Comparison of ENCODE assay signal across 8 mouse cellular contexts in the genomic region with DNA sequence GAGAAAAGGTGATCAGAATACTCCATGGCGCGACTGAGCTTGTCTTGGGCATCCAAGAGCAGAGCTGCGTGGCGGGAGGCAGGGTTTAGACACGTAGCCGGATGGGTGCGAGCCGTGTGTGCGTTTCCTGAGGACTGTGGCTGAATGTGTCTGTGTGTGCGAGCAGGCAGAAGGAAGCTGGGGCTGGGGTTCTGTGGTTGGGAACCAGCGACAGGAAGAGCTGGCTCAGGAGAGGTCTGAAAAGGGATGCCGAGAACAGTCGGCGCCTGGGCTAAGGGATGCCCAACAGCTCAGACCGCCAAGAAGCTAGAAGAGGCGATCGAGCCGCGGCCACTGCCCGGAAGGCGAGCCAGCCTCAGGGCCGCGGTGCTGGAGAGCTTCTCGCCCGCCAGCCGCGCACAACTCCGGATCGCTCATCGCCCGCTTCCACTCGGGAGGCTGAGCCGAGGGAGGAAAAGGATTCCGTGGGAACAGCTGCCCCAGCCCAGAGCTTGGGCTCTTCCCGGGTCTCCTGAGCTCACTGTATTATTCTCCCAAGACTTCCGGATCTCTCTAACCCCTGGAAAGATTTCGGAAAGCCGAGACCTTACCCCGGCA.
A peak's percentile ranks its signal among the peaks of the same experiment; 100 is the strongest.
DNase-seq lines count a peak whose midpoint lies in the region; ATAC-seq lines count a peak whose summit lies in the region.

No protein-coding gene starts in this region.

- H3K27me3 ChIP-seq in heart, embryonic 15.5 days, result peaks cover 55% of the 10 kb centered on the region
- peaks cover 47% of the 10 kb centered on the region for H3K27me3 ChIP-seq in limb, embryonic 11.5 days (ENCODE audit: control insufficient read depth, insufficient read depth, low read length)

- peak; percentile 37 for DNase-seq in gastrocnemius, postnatal 14 days
- DNase-seq in gastrocnemius, adult 18-20 months (ENCODE audit: low spot score), result no peak
- peak; percentile 10 for DNase-seq in 3134 (ENCODE audit: extremely low read depth, insufficient read length, low spot score)
- DNase-seq in adrenal gland, postnatal 25 days, result peak; percentile 37
- peak; percentile 63 for DNase-seq in limb, embryonic 11.5 days (ENCODE audit: low spot score)
- peak; percentile 63 for DNase-seq in neural tube, embryonic 10.5 days (ENCODE audit: extremely low spot score, low spot score)
- no peak for DNase-seq in urinary bladder, postnatal 36 days (ENCODE audit: low spot score in 2 of 2)

- no peaks in the 10 kb centered on the region for H3K36me3 ChIP-seq in heart, embryonic 15.5 days
- no peaks in the 10 kb centered on the region for H3K36me3 ChIP-seq in limb, embryonic 11.5 days (ENCODE audit: control insufficient read depth, insufficient read depth, low read length)

- under 1% methylated on average over 39 of the region's 39 CpGs for WGBS in heart, embryonic 15.5 days
- under 1% methylated on average over 39 of the region's 39 CpGs for WGBS in limb, embryonic 11.5 days

- intact Hi-C loops in gastrocnemius, postnatal 14 days (cut with DNase I; ENCODE audit: low total_unique reads), result no loop called here

- no peaks in the 10 kb centered on the region for H3K9me3 ChIP-seq in heart, embryonic 15.5 days (replicated peaks)
- no peaks in the 10 kb centered on the region for H3K9me3 ChIP-seq in limb, embryonic 11.5 days (ENCODE audit: control insufficient read depth, low read length)

- peaks cover 41% of the 10 kb centered on the region for H3K4me1 ChIP-seq in heart, embryonic 15.5 days (replicated peaks)
- peaks cover 24% of the 10 kb centered on the region for H3K4me1 ChIP-seq in limb, embryonic 11.5 days (ENCODE audit: control insufficient read depth, insufficient read depth, low read length)

- no peak for ATAC-seq in heart, embryonic 15.5 days (replicated peaks; ENCODE audit: insufficient number of reproducible peaks, insufficient read depth, low FRiP score, low read depth)
- no peak for ATAC-seq in limb, embryonic 11.5 days (ENCODE audit: insufficient number of reproducible peaks, low FRiP score, low TSS enrichment, low read depth)

- H3K9ac ChIP-seq in heart, embryonic 15.5 days, result peak overlapping the region; percentile 69
- peak overlapping the region; percentile 76 for H3K9ac ChIP-seq in limb, embryonic 11.5 days (ENCODE audit: low read length)

- peak overlapping the region; percentile 72 for H3K27ac ChIP-seq in heart, embryonic 15.5 days
- H3K27ac ChIP-seq in limb, embryonic 11.5 days (replicated peaks; ENCODE audit: low read depth, low read length), result no peak overlapping the region

- H3K4me2 ChIP-seq in heart, embryonic 15.5 days, result peak overlapping the region; percentile 99
- peak overlapping the region; percentile 100 for H3K4me2 ChIP-seq in limb, embryonic 11.5 days (ENCODE audit: low read depth, severe bottlenecking)

- peak overlapping the region; percentile 61 for H3K4me3 ChIP-seq in heart, embryonic 15.5 days
- H3K4me3 ChIP-seq in limb, embryonic 11.5 days (ENCODE audit: low read depth, low read length), result peak overlapping the region; percentile 54

Comparison
In these comparisons a context has a peak if more than half of its experiments do, and no peak if none do; other contexts are left out.
1. DNase-seq: peak in gastrocnemius, postnatal 14 days (single experiment), 3134 (single experiment), adrenal gland, postnatal 25 days (single experiment), limb, embryonic 11.5 days (single experiment) and neural tube, embryonic 10.5 days (single experiment); none in gastrocnemius, adult 18-20 months (single experiment) and urinary bladder, postnatal 36 days (0 of 2).